Mouse (Mus musculus) heart, postnatal 10 days (tissue): ENCODE results near the gene Cnnm1. TPM values are rescaled to one million over a fixed set of nuclear protein-coding genes. Genes with fewer than 3 reads are reported as not detected.
"Not testable (repeated sequence)": the region's sequence is repeated elsewhere in the genome, so short reads cannot be mapped to it uniquely, and the experiment has no call there.

Experiments used
- DNase-seq, 2 experiments: peaks; one replicate each; pipeline ENCODE4 v3.0.0; 2021
- intact Hi-C: fragments of 180-260 bp; cut with DNase I; formaldehyde crosslinking; loops from one replicate; pipeline ENCODE4 v1.15.1; 2025
- total RNA-seq, 2 experiments: library from RNA; stranded (reverse); gene quantifications; 2 replicates each; pipeline ENCODE4 v1.2.3; 2021

The Cnnm1 gene
- total RNA-seq, 2 experiments from 2014 or later: 0.05 to 0.37 TPM

DNA sequence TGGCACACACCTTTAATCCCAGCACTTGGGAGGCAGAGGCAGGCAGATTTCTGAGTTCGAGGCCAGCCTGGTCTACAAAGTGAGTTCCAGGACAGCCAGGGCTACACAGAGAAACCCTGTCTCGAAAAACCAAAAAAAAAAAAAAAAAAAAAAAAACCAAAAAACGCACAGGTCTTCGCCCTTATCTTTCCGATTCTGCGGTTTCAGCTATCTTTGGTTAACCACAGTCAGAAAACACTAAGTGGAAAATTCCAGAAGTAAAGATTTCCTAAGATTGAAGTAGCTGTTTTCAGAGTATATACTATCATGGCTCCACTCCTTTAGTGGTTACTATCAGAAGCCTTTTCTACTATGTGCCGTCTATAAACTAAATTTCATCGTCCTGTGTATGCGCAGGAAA, 63.4 kb downstream of the Cnnm1 start:
- intact Hi-C loops, DNase-seq: not testable (repeated sequence)

DNA sequence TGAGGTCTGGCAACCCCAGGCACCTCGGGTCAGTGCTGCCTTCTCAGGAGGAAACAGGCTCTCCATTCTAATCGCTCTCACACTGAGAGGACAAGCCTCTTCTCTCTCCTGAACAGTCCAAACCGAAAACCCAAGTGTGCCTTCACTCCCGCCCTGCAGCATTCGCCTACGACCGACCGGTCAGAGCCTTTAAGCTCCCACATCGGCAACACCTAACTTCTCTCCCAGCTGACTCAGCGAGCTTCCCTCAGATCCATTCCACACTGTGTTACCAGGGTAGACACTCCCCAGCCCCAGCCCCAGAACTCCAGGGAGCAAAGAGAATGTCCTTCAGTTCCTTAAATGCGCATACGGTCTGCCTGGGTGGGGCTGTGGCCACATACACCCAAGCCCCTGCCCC, 65.2 kb downstream of the Cnnm1 start:
- no peak for DNase-seq
- intact Hi-C loops: no loop called here

DNA sequence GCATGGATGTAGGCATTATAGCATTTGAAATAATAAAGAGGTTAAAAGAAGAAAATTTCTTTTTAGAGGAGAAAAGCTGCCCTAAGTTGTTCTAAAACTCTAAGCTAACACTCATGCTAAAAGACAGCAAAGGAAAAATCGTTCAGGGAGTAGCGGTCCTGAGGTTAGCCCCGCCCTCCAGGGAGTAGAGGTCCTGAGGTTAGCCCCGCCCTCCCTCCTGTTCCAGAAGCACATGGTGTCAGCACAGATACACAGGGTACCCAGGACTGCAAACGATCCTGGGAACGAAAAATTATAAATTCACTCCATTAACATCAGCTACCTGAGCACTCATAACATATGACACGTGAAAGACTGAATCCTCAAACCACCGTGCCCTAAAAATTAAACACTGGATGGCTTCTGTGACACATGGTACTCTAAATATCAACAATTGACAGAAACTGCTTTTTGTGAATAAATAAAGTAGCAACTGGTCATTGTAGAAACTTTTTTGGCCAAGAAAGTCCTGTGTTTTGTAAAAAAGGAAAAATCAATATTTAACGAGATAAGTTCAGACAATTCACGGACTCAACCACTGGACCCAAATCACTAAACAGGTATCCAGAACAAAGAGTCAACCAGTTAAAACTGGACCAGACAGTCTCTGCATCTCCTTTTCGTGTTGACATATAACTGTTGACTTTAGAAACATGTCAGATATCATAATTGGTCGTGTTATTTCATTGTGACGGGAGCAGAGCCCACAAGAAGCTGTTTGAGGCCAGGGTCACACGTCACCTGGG, 70.4 kb downstream of the Cnnm1 start:
- DNase-seq: no peak
- intact Hi-C loops: no loop called here

DNA sequence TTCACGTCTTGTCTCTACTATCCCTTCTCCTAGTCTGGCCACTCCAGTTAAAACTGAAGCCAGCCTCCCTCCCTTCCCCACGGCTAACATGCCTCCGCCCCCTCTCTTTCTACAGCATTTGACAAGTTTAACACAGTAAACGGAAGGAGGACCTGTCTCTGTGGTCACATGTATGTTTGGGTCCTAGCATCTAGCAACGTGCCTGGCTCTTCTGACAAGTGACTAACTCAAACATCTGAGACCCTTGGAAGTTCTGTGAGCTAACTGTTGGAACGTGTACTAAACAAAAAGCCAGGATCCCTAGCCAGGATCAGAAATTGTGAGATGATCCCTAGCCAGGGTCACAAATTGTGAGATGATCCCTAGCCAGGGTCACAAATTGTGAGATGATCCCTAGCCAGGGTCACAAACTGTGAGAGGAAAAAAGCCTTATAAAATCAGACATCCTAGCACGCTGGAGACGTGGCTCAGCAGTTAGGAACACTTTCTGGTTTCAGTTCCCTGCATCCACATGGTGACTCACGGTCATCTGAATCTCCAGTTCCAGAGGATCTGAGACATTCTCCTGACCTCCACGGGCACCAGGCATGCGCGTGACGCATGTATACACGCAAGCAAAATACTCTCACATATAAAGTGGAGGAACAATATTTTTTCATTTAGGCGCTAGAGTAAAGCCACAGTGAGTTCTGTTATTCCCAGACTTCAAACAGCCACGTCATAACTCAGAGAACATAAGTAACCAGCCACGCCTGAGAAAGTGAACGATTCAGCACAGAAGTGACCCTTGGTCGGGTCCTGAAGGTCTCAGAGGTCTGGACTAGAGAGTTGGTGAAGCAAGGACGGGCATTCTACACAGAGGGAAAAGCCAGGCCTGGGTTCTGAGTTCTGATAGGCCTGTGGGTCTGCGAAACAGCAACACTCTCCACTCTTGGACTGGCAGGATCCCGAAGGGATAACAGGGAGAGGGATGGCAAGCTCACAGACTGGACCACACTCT, 71.7 kb downstream of the Cnnm1 start:
- DNase-seq: no peak
- intact Hi-C loops: no loop called here

DNA sequence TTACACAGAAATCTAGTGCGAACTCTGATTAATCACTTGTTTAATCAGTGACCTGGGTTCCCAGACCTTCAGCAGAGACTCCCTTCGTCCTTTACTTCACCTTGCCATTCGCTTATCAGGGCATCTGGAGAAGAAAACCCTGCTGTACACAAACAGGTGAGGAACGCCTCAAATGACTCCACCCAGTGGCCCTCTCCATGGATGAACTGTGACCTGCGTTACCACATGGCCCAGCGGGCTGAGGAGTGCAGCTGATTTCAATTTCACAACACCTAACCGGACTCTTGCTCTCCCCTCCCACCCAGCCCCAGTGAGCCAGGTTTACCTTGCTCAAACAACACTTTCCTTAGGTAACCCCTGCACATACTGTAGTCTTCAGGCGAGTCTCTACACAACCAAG, 73.6 kb downstream of the Cnnm1 start:
- DNase-seq: no peak
- intact Hi-C loops: no loop called here

DNA sequence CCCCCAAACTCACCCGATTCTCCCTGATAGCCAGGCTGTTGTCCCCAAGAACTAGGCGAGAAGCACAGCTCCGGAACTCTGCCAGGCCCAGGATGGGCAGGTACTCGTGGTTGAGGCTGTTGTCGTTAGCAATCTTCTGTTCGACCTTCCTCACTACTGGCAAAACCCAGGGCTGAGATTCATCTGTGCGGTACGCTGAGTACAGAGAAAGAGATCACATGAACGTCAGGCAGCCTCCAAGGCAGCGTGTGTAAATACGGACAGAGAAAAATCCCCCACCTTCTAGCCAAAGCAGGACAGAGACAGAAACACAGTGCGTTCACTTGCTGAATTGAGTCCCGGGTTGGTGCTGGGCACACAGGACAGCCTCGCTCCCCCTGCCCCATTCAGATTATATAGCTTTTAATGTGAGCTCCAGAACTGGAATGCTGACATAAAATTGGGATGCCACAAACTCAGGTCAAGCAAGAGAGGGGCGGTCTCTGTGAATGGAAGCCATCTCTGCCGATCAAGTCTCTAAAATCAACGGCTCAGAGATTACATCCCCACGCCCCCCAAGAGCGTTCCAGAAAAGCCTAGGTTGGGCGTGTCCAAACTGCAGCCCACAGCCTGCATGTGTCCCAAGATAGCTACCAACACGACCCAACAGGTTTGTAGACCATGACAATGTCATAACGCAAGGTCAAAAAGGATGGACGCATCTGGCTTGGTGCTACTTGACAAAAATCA, 75.6 kb downstream of the Cnnm1 start:
- no peak for DNase-seq
- intact Hi-C loops: no loop called here

DNA sequence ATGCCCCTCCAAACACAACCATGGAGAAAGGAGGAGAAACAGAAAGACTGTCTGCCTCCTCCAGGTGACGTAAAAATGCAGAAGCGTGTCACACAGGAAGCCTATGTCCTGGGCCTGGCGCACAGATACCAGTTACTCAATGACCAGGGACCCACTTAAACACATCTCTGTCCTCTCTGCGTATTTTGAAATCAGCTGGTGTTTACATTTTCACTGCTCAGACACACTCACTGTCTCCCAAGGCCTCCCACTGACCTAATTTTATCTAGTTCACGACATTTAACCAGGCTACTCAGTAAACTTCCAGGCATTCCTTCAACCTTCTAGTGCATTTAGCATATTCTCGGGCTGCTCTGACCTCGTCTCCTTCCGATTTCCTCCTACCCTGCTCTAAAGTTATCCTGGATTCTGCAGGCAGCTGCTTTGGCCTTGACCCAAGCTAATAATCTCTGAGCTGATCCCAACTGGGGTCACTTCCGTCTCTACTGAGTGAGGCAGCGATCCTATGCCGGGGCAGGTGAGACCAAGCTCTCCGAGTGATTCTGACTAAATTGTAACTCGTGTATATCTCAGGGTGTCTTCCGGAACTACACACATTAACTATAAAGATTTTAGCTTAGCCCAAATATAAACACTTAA, 76.3 kb downstream of the Cnnm1 start:
- DNase-seq: no peak
- intact Hi-C loops: no loop called here

DNA sequence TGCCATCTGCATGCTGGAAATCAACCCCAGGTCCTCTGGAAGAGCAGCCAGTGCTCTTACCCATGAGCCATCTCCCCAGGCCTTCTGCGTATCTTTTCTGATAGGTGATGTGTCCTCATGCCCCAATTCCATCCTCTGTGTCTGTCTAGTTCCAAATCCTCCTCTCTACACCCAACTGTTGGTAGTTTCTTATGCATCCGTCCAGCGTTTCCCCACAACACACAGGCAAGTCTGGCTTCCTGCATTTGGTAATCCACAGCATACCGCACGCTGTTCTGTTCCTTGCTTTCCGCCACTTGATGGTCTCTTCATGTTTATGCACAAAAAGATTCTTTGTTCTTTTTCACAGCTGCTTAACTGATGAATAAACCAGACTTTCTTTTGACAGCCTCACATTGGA, 77.1 kb downstream of the Cnnm1 start:
- DNase-seq: no peak

DNA sequence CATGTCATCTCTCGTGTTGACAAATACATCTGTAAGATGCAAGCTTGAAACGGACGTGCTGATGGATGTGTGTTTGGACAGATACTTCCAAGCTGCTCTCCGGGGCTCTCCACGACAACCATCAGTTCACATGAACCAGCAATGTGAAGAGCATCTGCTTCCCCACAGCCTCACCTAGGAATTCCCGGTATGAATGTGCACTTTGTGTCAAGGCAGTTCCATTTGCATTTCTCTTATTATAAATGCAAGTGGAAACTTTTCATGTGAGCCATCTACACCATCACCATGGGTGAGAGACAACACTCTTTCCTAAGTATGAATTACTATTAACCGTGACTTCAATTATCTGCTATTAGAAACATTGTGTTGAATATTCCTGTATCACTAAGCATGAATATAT, 77.6 kb downstream of the Cnnm1 start:
- no peak for DNase-seq
- intact Hi-C loops: no loop called here

More for the DNA sequence above, 77.1 kb downstream of the Cnnm1 start:
- intact Hi-C loops: no loop called here

DNA sequence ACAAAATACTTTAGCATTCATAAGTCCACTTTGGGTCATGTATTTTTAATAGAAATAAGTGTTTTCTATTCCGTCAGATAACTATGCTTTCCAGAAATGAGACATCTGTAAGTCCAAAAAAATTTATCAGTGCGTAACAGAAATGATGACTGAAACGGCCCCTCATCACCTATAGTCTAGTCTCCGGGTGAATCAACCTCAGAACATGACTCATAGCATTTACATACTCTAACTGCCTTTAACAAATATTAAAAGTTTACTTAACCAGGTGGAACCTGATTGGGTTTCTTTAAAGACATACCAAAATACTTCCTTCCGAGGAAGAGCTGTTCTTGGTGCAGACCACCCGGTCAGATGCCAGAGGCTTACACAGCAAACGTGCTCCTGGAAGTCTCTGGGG, 78.0 kb downstream of the Cnnm1 start:
- intact Hi-C loops: no loop called here
- no peak for DNase-seq

DNA sequence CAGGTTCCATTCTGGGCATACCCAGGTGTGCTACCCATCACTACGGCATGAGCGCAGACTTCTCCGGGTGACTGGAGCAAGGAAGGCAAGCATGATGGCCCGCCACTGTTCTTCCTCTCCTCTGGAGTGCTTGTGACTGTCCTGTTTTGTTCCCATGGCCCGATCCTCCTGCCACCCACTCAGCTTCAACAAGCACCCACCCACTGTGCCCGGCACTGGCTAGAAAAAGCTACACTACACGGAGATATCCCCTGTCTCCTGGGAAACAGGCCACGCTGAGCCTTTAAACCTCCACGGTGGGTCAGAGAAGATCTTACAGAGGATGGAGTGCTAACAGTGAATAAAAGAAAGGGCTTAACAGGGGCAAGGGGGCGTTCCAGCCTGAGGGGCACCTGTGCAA, 79.0 kb downstream of the Cnnm1 start:
- intact Hi-C loops: no loop called here
- no peak for DNase-seq

DNA sequence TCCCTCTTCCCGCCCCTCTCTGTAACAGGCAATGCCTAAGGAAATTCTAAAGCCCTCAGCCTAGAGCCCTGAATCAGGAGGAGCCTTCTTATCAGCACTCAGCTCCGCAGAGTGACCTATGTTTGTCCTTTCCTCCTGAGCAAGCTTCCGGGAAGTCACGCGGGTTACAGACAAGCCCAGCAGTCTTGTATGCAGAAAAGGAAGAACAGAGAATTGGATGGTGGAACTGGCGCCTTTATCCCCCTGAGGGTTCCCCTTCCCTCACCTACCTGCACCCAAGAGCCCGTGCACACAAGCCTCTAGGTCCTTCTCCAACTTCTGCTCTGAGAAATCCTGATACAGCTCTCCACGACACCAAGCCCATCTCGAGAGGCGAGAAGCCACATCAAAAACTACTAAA, 80.2 kb downstream of the Cnnm1 start:
- intact Hi-C loops: no loop called here
- no peak for DNase-seq

DNA sequence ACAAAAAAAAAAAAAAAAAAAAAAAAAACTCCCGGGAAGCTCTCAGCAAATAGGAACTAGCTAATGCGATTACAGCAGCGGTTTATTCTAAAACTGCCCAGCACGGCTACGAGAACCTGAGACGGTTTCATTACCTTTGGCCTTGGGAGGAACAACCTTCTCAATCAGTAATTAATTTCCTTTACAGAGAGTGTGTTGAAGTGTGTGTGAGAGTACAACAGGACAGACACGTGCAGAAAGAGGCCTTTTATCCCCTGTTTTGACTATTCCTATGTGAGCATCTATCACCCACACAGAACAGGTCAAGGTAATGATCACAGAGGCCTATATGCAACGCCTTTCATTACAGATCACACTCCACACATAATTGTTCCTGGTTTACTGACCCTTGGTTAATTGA, 81.1 kb downstream of the Cnnm1 start:
- DNase-seq: no peak
- intact Hi-C loops: no loop called here

DNA sequence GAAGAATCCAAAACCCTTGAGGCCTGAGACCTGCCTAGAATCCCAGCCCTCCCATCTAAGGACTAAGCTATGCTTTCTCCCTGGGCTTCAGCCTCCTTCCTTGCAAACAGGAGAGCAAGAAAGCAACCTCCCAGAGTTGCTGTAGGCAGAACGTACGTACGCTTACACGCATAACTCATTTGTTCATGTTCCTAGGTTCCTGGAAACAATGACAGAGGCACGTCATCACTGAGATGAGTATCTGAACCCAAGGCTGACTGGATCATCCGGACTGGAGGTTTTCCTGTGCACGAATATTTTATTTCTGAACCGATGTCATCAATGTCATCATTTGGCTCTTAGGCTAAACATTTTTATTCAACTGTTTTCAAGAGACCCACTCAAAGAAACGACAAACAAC, 81.8 kb downstream of the Cnnm1 start:
- intact Hi-C loops: no loop called here
- no peak for DNase-seq

DNA sequence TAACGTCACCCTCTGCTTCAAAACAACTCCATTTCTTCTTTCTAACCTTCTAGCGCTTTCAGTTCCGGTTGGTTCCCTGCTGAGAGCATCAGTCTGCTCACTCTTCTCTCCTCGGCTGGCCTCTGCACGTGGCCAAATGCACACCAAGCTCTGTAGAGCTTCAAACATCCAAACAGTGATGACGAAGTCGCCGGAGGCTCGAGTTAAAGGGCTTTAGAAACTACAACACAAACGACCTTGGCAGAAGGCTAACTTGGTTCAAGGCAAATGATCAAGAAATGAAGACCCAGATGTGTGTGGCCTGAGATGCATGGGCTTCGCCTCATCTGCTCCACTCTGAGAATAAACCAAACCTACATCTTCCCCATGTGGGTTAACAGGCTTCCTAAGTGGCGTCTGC, 83.3 kb downstream of the Cnnm1 start:
- DNase-seq: peak in 1 of 2 experiments; percentile 44
- intact Hi-C loops: no loop called here

DNA sequence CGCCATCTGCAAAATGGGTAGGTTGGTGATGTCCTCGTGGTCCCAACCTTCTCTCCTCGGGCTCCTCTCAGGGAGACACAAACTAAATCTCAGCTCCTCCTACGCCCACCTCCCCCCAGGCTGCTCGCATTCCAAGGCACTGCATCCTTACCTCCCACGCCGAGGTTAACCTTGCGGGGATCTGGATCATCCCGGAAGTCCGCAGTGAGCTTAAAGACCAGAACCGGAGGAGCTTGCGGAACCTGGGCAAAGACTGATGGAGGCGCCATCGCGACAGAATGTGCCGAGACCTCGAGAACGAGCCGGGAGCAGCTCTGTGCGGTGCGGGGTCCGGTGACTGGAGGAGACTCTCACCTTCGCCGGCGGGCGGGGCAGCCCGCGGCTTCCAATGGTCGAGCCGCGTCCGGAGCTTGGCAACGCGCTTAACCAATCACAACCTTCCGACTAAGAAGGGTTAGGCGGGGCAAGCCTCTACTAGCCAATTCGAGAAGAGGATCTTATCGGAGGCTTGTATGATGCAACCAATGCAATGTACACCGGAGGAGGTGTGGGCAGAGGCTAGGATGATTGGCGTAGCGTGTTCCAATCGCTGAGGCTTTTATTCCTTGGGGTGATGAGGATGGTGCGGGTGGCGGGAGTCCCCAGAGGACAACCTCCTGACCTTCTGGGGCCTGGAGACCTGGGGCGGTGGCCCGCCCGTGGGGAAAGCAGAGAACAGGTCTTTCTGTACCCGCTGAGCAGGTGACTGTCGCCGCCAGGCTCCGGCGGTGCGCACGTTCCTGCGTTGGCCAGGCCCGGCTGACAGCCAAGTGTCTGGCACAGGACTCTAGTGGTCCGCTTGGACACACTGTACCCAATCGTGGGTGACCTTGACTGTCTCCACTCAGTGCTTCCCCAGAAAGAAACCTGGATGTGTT, 84.2 kb downstream of the Cnnm1 start, which contains the start of gene Got1:
Got1 (minus strand) TSS at position 419 of the 917 bp plus-strand sequence.
- DNase-seq: peak; percentile 96 to 98
- intact Hi-C loops: no loop called here

DNA sequence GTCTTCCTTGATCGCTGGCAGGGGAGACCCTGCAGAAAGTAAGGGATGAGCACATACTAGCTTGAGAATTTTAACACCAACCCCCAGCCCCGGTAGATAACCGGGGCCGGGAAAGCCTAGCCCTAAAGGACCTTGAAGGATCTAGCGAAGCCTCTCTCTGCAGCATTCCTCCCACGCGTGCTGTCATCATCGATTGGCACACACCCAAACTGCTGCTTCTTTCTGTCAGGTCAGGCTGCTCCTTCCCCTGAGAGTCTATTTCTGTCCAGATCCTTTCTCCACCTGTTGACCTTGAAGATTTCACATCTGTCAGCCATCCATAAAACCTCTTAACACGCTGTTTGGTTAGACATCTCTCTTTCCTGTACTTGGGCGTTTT, 84.9 kb downstream of the Cnnm1 start:
- intact Hi-C loops: no loop called here
- DNase-seq: no peak

DNA sequence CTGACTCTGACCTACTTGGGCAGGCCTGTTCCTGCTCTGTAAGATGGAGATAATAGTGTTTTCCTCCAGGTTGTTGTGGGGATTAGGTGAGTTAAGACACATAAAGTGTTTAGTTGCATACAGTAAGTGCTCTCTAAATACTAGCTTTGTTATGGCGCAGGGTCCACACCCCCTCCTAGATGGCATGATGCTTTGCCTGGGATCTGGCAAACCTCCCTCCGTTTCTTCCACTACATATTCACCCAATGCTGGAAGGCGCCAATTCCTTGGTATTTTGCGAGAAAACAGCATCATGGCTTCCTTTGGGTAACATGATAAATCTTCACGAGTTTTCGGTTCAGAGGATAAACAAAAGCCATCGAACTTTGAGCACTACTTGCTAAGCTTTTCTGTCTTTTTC, 85.3 kb downstream of the Cnnm1 start:
- intact Hi-C loops: no loop called here
- no peak for DNase-seq

DNA sequence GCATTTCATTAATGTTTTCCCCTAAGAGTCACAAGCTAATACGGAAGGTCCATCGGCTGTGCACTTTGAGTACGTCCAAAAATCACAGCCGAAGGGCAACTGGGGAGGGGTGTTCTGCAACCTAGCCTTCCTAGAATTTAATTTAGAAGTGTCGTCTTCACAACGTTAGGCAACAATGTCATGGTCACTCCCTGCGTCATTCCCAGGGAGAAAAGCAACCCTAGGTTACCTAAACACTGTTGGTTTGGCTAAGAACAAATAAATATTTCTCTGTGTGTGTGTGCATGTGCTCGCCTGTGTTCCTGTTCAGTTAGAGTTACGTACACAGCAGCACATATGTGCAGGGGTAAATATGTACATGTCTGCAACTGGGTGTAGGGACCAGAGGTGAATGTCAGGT, 85.8 kb downstream of the Cnnm1 start:
- DNase-seq: no peak
- intact Hi-C loops: no loop called here
